Mouse (Mus musculus) urinary bladder, postnatal 36 days (tissue): ENCODE measurements around the gene Ola1.

Experiments
- DNase-seq, 2 experiments: peaks; one replicate each; pipeline ENCODE4 v3.0.0; 2022; ENCODE audit warnings: low spot score in 2 of 2, mixed read lengths in 1 of 2

The Ola1 gene

GRCm38 (mm10) chr2:73146111-73146510 is 72.6 kb downstream of the Ola1 start:
- DNase-seq: no peak

DNA sequence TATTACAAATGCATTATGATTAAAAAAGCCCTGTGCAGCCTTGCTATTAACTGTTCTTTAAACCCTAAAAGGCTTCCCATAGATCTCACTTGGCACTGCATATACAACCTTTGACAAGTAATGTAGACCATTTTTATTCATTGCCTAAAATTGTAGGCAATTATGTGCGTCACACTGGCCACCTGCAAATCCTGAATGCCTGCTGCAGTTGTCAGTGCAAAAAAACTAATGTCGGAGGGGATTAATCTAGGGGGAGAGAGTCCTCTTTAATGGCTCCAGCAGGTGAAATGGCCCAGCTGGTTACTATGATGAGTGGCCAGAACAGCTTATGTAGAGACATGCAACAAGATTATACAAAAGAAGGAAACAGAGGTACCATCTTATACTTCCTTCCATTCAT is 75.0 kb downstream of the Ola1 start:
- DNase-seq: no peak

DNA sequence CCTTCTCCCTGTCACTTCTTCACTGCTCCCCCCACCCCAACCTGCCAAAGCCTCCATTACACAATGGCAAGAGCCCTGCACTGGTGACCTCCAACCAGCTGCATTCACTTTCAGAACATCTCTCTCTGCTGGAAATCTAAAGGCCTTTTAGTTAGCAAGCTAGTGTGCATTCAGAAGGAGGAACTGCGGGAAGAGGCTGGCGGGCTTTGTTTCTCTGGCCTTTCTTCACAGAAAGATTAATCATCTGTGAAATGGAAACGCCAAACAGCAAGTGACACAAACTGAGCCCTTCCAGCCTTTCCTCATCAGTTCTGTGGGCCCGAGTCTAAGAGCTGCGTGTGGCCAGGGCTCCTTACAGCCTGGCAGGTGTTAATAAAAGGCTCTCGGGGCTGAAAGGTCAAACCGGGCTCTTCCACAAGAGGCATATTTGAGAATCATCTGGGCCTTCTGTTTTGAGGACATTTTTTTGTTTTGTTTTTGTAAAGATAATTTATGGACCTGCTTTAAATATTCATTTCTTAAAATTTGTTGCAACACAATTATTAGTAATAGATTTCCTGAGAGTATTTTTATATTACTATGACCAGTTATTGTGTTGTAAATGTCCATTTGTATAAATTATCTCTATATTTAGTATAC is 75.8 kb downstream of the Ola1 start:
- DNase-seq: no peak

GRCm38 (mm10) chr2:73132897-73133296 is 85.8 kb downstream of the Ola1 start:
- no peak for DNase-seq

- DNase-seq: no peak
Measured at GRCm38 (mm10) chr2:73127686-73128085, 91.0 kb downstream of the Ola1 start.

- no peak for DNase-seq
Measured at GRCm38 (mm10) chr2:73118781-73119180, 99.9 kb downstream of the Ola1 start.

GRCm38 (mm10) chr2:73107089-73107488 is 111.6 kb downstream of the Ola1 start:
- DNase-seq: no peak

GRCm38 (mm10) chr2:73096491-73096890 is 122.2 kb downstream of the Ola1 start:
- no peak for DNase-seq

- no peak for DNase-seq
Measured at GRCm38 (mm10) chr2:73095300-73095699, 123.4 kb downstream of the Ola1 start.

- no peak for DNase-seq
Measured at GRCm38 (mm10) chr2:73093032-73093431, 125.7 kb downstream of the Ola1 start.

- no peak for DNase-seq
Measured at GRCm38 (mm10) chr2:73091302-73091701, 127.4 kb downstream of the Ola1 start.

GRCm38 (mm10) chr2:73087641-73088040 is 131.1 kb downstream of the Ola1 start:
- DNase-seq: no peak

DNA sequence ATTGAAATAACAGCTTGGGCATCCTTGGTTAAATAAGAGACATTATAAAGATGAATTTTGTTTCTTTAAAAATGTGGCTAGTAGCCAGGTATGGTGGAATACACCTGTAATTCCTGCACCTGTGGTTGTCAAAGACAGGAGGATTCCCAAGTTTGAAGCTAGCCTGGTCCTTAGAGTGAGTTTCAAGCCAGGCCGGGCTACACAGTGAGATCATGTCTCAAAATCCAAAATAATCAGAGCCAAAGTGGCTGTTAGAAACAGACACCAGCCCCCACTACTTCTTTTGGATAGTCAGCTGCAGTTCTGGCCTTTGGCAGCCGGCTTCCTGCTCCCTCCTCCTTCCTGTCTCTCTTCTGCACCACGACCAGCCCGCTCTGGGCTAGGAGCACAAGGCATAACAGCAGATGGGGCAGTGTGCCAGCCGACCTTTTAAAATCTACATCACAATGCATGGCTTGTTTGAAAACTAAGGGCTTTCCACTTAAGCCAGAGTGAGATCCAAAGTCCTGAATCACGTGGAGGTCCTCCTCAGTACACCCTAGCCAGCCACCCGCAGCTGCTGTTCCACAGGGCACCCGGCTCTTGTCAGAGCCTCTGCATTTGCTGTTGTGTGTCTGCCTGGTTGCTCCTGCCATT is 132.9 kb downstream of the Ola1 start:
- no peak for DNase-seq

GRCm38 (mm10) chr2:73082476-73082875 is 136.2 kb downstream of the Ola1 start:
- DNase-seq: no peak

- DNase-seq: no peak
Measured at GRCm38 (mm10) chr2:73081861-73082260, 136.9 kb downstream of the Ola1 start.

GRCm38 (mm10) chr2:73080084-73080483 is 138.6 kb downstream of the Ola1 start:
- no peak for DNase-seq

- no peak for DNase-seq
Measured at GRCm38 (mm10) chr2:73079311-73079710, 139.4 kb downstream of the Ola1 start.

DNA sequence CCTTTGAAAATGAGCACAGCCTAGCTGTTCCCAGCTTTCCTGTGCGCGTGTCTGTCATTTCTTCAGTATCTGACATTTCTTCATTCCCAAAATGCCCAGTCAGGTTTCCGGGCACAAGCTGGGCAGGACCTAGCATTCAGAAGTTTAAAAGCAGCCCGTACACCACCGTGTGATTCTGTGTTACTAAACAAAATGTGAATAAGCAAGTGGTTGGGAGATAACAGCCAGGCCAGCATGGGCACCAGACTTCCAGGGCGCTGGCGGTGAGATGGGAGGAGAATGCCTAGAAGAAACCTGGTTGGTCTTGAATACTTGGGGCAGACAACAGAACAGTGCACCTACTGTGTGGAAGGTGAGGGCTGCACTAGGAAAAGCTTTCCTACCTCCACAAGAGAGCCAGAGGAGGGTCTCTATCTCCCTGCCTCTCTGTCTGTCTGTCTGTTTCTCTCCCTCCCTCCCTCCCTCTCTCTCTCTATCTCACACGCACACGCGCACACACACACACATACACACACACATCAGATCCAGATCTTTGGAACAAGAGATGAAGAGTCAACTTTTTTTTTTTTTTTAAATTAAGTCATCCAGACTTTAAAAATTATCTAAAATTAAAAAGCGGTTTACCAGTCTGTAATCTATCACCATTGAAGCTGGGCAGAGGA is 144.8 kb downstream of the Ola1 start:
- no peak for DNase-seq

GRCm38 (mm10) chr2:73071201-73071600 is 147.5 kb downstream of the Ola1 start:
- no peak for DNase-seq

DNA sequence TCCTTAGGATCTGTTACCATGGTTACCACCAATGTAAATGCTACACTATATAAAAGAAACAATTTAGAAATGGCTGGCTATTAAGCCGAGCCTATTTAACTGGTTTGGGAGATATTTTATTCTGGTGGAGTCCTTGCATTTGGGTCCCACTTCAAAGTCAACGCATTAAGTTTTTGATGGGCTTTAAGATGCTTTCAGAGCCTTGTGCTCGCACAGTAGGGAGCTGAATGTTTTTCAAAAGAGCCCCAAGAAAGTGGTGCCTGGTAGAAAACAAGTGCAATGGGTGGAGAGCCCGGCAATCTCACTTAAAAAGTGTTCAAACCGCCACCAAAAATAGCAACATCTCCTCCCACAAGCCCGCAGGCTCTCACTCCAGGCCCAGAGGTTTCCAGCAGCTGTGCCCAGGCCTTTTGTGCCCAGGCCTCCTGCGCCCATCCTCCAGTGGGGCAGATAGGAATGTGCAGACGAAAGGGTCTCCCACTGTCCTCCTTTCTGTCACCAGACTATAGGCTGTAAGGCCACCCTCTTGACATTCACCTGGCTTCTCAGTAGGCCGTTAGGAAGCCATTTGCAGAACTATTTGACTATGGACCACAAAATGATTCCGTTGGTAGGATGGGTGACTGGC is 148.2 kb downstream of the Ola1 start:
- no peak for DNase-seq

DNA sequence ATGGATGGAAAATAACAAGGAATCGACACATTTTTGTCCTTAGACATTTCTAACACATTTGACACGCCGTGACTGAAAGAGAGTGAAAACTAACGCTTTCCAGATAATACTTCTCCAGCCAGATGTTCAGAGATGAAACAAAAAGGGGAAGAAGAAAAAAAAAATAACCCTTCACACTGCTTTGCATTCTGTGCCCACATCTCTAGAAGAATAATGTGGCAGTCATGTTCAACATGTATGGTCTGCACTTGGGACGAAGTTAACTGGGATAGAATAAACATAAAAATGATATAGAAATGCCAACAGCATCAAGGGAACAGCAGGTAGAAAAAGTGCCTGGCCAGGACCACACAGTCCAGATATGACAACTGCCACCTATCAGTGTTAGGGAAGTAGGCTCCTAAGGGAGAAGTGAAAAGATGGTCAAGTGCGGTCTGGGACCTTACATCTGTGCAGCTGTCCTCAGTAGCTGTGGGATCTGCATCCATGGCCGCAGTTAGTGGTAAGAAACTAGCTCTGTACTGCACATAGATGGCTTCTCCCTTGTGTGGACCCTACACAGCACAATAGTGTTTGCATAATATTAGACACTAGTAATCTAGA is 149.4 kb downstream of the Ola1 start:
- DNase-seq: no peak
